Mouse (Mus musculus) ovary, adult 2 months (tissue): ENCODE results near the gene Clns1a. TPM values are rescaled to one million over a fixed set of nuclear protein-coding genes. Genes with fewer than 3 reads are reported as not detected.

ENCODE experiments used
- polyA plus RNA-seq: library from polyadenylated mRNA; depleted of rRNA; stranded (reverse); fragments of >200 nt; gene quantifications from 2 replicates; pipeline ENCODE4 v1.2.3, GENCODE M21; 2012; rRNA removed

The Clns1a gene
- polyA plus RNA-seq = 25.1 and 27.0 TPM in 2 replicates

GRCm38 (mm10) chr7:97696506-97697254, at the start of gene Clns1a:
TSS of gene Clns1a (plus strand) at chr7:97696634.

GRCm38 (mm10) chr7:97737638-97738456, 41.4 kb downstream of the Clns1a start, which contains the start of gene Aqp11:
TSS of gene Aqp11 (minus strand) at chr7:97738289.

Other genes starting within 250 kb of the Clns1a start
- 80.1 and 88.5 TPM in 2 replicates for gene Kctd14, start 245.3 kb upstream of the Clns1a start, polyA plus RNA-seq
- gene Ints4, start 215.7 kb upstream of the Clns1a start, polyA plus RNA-seq = 93.2 and 148 TPM in 2 replicates
- 13.5 and 15.1 TPM in 2 replicates for gene Aamdc, start 117.1 kb upstream of the Clns1a start, polyA plus RNA-seq
- 1.5 and 2.0 TPM in 2 replicates for gene Rsf1, start 116.7 kb upstream of the Clns1a start, polyA plus RNA-seq
- 4.9 and 5.8 TPM in 2 replicates for gene Aqp11, start 41.7 kb downstream of the Clns1a start, polyA plus RNA-seq
- gene Pak1, start 91.9 kb downstream of the Clns1a start, polyA plus RNA-seq = 6.8 and 7.4 TPM in 2 replicates
- not detected in 2 replicates for gene Gdpd4, start 223.3 kb downstream of the Clns1a start, polyA plus RNA-seq